Mouse (Mus musculus) stomach, postnatal 0 days (tissue): ENCODE measurements around the gene Ugt1a1.

Experiments
- CTCF ChIP-seq: IDR thresholded peaks from 2 replicates; pipeline ENCODE4 v1.5.1; 2016; ENCODE audit warnings: antibody characterized with exemption, low read depth, mild to moderate bottlenecking, moderate library complexity
- EP300 ChIP-seq: optimal IDR thresholded peaks from 2 replicates; pipeline ENCODE3; 2016; ENCODE audit warnings: antibody characterized with exemption

DNA sequence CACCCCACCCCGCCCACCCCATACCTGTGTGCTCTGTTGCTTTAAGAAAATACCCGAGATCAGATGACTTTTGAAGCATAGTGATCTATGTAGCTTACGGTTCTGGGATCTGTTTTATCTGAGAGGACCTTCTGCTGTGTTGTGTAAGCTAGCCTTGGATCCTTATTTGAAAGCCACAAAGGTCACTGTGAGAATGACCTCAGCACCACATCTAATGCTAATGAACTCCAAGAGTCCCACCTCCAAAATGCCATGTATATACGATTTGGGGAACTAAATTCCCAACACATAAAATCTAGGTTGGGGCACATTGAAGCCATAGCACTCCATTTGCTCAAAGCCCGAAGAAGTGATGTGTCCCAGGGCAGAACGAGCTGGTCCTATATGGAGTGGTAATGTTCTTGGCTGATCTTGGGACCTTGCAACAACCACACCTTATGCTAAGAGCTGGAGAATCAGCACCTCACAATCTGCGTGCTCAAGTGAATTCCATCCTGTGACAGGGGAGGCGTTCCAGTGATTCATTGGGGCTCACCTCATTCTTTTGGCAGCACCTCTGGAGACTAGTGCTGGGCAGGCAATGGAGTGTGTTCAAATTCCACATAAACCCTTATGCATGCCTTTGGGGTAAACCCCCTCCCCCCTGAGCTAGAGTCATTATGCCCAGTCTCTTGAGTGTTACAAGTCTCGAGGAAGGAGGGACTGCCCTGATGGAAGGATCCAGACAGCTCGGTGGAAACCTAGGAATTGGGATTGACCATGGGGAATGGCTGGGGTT lies 45.3 kb downstream of the Ugt1a1 start:
- TF ChIP-seq EP300 (no peak), CTCF (no peak)
